Mouse (Mus musculus) bone marrow macrophage, adult 2 months (primary cell): ENCODE results near the gene Fam198b.

Source experiments
- CTCF ChIP-seq: IDR thresholded peaks from 2 replicates; pipeline ENCODE4 v1.5.1; 2012; ENCODE audit warnings: low read depth, mild to moderate bottlenecking, low read length, moderate library complexity
- POLR2A ChIP-seq: IDR thresholded peaks from 2 replicates; pipeline ENCODE4 v1.6.1; 2012; ENCODE audit warnings: mild to moderate bottlenecking, low read depth, low read length, borderline replicate concordance

DNA sequence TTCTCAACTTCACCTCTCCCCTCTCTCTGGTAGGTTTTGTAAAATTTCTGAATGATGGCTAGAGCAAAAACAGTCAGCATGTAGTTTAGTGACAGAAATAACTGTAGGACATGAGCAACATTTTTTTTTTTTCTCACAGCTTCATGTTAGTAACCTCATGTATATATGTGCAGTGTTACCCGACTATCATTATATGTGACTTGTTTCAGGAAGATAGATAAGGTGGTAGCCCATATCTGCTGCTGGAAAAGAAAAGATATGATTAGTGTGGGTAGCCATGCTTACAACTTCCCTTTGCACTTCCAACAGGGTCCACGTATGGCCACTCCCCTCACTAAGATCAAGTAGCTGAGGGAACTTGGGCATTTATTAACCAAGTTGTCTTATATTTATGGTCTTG, 86.2 kb downstream of the Fam198b start:
- TF ChIP-seq CTCF (no peak), POLR2A (no peak)
